Mouse (Mus musculus): ENCODE results near the gene Kif4.

DNA sequence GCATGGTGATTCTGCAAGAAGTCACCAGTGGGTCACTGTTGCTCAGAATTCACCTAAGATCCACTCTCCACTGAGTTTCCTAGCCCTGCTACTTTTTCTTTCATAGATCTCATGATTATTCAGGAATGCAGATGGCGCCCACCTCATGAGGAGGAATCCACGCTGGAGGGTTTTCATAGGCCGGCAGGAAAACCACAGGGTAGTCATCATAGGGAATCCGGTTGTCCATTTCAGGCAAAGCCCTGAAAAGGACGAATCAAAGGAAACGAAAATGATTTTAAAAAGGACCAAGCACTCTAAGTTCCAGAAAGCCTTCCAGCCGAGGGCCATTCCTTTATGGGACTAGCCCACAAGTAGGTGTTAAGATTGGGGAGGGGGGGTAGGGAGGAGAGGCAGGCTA is 391 bp upstream of the Kif4 start:
- TF ChIP-seq EP300 (IDR thresholded peaks at IDR 0.05): no peak
- TF ChIP-seq CTCF (IDR thresholded peaks at IDR 0.05): no peak
